Mouse (Mus musculus): ENCODE results near the gene Os9. TPM values are rescaled to one million over a fixed set of nuclear protein-coding genes. Genes with fewer than 3 reads are reported as not detected.

Gene Os9
- total and polyA plus RNA-seq, 3 experiments: 108 to 147 (median 127) TPM

DNA sequence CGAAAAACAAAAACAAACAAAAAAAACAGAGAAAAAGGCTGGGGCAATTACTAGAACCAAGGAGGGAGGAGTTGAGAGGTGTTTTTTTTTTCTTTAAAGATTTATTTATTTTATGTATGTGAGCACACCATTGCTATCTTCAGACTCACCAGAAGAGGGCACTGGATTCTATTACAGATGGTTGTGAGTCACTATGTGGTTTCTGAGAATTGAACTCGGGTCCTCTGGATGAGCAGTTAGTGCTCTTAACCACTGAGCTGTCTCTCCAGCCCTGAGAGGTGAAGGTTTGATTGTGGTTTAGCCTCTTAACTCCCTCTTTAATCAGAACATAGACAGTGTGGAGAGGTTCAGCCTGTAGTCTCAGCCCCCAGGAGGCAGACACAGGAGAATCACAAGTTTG lies 5.9 kb downstream of the Os9 start:
- no peak for DNase-seq

DNA sequence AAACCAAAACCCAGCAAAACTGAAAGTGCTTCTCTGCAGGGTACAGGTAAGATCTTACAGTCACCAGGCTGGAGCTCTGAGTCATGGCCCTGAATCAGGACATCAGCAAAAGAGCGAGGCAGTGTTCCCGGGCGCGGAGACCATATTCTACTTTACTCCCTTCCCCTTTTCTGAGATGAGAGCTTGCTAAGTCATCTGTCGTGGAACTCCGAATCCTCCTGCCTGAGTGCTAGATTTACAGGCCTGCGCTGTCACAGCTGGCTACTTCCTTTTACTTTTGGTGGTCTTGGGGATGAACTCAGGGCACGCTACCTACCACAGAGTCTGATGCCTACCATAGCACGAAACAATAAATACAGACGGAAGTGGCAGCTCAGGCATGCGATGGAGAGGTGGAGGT lies 6.5 kb downstream of the Os9 start:
- DNase-seq: no peak

GRCm38 (mm10) chr10:127111001-127111887 lies 9.7 kb downstream of the Os9 start:
- no peak for DNase-seq

GRCm38 (mm10) chr10:127108262-127108583 lies 12.7 kb downstream of the Os9 start:
- no peak for DNase-seq

DNA sequence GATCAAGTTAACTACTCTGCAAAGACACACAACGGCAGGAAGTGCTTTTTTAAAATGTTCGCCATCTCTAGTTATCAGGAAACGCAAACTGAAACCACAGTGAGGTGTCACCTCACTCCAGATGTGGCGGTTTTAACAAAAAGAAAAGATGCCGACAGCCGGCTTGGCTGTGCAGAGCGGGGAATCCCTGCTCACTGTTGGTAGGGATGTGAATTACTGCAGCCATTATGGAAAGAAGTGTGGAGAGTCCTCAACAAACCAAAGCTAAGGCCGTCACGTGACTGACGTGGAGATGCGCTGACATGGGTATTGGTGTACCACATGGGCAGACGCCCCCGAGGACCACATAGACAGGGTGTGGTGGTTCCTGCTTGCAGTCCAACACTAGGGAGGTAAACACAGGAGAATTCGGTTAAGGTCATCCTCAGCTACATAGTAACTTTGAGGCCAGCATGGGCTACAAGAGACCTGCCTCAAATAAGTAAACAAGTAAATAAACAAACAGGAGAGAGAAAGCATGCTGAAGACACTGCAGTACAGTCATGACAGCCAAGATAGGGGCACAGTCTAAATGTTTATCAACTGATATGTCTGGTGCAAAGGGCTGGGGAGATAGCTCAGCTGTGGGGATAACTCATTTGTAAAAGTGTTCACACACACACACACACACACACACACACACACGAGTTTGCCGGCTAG lies 13.2 kb downstream of the Os9 start:
- no peak for DNase-seq

DNA sequence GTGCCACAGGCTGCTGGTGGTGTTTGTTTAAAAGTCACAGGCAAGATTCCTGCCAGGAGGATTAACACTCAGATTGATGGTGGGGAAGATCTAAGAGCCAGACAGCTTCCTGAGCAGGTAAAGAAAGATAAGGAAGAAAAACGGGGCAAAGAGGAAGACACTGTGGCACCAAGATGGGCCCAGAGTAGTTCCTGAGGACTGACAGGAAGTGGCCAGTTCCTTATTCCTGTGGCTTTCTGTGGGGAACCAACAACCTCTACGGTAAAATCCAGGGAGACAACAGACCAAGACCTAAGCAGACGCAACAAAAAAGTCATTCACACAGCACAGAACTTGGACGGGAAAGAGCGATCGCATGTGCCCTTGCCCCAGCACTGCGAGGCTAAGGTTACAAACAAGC lies 17.3 kb downstream of the Os9 start:
- DNase-seq: no peak

- DNase-seq: no peak
Measured at GRCm38 (mm10) chr10:127101151-127101550, 19.8 kb downstream of the Os9 start.

DNA sequence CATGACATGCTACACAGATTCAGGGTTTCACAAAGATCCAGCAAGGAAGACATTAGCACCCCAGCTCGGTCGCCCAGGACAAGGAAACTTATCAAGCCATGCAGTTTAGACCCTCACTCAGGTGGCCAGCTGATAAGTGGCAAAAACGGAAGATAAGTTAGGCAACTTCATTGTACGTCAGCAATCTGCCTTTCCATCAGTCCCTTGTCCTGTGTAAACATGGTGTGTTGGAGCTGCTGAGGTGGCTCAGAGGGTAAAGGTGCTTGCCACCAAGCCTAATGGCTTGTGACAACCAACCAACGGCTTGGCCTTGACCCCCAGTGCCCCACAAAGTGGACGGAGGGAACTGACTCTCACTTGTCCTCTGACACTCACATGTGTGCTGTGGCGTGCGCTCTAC lies 20.5 kb downstream of the Os9 start:
- no peak for DNase-seq

GRCm38 (mm10) chr10:127099868-127100267 lies 21.1 kb downstream of the Os9 start:
- DNase-seq: no peak

DNA sequence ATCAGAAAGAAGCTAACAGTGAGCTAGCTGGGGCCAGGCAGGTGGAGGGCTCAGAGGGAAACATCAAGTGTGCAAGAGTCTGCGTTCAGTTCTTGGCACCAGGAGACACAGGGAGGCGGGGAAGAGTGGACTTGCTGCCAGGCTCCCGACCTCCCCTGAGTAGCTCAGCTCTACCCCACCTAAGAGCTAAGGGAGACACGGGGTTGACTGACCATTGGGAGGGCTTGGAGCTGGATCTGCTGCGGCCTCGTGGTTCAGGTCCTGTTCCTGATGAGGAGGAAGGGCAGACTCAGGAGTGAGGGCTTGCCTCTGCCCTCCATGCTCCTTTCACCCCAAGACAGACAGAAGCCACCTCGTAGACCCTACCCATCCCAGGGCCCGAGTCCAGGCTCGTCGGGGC lies 21.7 kb downstream of the Os9 start:
- DNase-seq: no peak

DNA sequence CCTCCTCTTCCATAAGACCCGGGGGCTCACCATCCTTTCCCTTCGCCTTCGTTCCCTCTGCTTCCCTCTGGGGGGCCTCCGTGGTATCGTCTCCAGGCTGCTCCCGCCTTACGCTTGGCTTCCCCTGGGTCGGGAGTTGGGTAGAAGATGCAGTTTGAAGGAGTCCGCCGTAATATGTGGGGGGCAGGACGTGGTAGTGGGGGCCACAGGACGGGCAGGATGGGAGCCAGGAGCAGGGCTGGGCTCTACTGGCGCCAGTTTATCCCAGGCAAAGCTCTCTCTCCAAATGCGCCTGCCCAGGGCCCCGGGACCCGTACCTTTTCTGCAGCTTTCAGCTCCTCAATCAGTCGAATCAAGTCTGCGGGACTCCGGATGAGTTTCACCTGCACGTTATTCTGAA lies 22.4 kb downstream of the Os9 start:
- no peak for DNase-seq

DNA sequence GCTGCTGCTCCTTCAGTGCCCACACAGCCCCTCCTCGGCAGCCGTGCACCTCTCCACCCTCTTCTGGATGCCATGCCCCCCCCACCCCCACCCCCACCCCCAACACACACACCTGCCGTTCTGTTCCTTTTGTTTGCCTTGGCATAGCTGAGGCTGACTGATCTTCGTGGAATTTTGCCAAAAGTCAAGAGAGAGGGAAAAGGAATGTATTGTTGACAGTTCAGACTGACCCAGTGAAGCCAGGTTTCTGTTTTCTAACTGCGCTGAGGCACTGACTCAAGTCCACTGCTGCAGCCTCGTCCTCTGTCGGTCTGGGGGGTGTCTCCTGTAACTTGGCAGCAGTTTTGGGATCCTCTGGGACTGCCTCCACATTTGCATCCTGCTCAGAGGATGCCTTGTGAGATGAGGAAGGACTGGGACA lies 26.5 kb downstream of the Os9 start:
- DNase-seq: no peak

DNA sequence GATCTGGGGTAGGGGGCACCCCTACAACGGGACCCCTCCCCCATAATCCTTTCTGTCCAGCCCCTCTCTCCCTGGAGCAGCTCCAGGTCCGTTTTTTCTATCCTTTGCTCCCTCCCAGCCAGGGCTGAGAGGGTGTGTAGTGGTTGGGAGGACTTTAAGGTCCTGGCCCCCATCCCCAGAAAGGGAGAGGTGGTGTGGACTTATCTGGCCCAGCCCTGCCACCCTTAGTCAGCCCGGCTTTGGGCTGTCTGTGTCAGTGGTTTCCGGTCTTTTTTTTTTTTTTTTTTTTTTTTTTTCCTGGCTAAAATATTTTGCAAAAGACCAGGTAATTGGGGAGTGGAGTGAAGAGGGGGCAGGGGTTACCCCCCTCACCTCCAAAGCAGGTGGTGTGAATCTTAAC lies 28.2 kb downstream of the Os9 start:
- DNase-seq: no peak

DNA sequence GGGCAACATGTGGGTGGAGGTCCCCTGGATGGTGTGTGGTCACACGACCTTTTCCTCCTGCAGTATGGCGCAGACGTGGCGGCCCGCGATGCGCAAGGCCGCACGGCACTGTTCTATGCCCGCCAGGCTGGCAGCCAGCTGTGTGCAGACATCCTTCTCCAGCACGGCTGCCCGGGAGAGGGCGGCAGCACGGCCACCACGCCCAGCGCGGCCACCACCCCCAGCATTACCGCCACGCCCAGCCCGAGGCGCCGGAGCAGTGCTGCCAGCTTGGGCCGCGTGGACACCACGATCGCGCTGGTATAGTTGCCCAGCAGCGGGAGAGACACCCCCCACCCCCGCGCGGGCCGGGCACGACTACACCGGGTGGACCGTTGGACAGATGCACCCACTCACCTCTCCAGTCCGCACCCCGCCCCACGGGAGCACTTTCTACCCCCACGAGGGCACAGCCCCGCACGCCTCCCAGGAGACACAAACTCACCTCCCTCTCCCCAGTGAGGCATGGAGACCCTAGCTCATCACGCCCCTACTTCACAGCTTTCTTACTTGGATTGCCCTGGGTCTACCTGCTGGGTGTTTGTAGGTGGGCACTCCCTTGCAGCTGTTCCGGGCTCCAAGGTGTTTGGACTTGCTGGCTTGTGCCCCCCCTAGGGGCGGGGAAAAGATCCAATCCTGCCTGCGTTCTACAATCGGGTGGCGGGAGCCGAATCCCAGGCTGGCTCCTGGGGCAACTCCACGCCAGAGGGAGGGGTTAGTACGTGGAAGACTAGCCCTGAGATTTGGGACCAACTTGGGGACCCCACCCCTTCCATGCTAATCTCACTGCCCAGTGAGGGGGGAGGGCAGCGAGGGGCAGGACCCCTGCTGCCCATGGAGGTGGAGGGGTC lies 29.2 kb downstream of the Os9 start:
- peak; percentile 75 for DNase-seq

DNA sequence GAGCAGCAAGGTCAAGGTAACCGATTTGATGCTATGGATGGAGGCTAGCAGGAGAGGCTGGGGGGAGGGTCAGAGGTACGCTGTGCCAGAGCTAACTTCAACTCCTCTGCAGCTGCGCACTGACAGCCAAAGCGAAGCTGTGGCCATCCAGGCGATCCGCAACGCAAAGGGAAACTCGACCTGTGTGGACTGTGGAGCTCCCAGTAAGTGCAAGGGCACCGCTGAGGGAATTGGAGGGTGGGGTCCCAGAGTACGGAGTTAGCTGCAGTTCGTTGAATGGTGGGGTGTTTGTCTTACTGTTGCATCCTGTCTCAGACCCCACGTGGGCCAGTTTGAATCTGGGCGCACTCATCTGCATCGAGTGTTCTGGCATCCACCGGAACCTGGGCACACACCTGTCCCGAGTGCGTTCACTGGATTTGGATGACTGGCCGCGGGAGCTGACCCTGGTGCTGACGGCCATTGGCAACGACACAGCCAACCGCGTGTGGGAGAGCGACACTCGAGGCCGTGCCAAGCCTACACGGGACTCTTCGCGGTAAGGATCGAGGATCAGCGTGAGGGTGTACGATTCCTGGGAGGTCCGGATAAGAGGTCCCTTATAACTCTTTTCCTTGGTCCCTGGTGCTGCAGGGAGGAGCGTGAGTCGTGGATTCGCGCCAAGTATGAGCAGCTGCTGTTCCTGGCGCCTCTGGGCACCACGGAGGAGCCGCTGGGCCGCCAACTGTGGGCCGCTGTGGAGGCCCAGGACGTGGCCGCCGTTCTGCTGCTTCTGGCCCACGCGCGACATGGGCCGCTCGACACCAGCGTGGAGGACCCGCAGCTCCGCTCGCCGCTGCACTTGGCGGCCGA lies 30.1 kb downstream of the Os9 start:
- peak; percentile 70 for DNase-seq

DNA sequence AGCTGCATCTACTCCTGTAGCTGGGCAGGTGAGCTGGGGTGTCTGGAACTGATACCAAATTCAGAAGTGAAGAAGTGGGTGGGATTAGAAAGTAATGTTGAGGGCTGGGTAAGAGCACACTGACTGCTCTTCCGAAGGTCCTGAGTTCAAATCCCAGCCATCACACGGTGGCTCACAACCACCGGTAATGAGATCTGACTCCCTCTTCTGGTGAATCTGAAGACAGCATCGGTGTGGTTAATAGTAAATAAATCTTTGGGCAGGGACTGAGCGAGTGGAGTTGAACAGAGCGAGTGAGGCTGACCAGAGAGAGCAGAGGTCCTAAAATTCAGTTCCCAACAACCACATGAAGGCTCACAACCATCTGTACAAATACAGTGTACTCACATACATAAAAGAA lies 35.3 kb downstream of the Os9 start:
- no peak for DNase-seq

GRCm38 (mm10) chr10:127085052-127085451 lies 35.9 kb downstream of the Os9 start:
- no peak for DNase-seq

DNA sequence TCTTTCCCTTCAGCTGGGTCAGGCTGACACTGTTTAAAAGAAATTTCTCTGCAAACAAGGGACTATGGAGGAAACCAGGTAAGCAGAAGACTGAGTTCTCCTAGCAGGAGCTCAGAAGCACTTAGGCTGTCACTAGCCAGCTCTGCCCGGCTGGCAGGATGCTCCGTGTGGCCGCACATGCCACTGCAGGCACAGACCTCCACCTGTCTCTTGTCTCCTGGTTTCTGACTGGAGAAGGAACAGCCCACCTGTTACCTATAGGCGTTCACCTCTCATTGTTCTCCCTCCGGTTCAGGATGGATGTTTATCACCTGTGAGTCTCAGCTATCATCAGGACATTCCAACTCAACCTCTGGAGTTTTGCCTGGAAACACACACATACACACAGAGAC lies 37.0 kb downstream of the Os9 start:
- no peak for DNase-seq

DNA sequence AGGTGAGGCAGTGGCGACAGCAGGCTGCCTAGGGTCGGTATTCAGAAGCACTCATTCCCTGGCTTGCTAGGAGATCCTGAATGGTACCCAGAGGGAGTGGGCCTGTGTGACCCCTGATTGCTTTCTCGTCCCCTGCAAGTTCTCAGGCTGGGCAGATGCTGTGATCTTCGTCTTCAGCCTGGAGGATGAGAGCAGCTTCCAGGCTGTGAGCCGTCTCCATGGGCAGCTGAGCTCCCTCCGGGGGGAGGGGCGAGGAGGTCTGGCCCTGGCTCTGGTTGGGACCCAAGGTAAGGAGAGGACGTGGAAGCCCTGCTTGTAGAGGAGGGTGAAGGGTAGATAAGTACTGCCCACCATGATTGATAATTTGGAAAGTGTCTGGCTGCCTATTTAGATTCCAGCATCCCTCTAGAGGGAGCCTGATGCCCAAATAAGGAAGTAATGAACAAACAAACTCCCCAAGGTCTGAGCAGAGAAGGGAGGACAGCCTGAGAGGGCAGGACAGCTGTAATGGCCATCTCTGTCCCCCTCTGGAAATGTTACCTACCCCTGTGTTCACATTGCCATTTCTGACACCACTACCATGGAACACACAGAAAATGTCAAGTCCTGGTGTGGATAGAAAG lies 37.5 kb downstream of the Os9 start:
- DNase-seq: no peak

DNA sequence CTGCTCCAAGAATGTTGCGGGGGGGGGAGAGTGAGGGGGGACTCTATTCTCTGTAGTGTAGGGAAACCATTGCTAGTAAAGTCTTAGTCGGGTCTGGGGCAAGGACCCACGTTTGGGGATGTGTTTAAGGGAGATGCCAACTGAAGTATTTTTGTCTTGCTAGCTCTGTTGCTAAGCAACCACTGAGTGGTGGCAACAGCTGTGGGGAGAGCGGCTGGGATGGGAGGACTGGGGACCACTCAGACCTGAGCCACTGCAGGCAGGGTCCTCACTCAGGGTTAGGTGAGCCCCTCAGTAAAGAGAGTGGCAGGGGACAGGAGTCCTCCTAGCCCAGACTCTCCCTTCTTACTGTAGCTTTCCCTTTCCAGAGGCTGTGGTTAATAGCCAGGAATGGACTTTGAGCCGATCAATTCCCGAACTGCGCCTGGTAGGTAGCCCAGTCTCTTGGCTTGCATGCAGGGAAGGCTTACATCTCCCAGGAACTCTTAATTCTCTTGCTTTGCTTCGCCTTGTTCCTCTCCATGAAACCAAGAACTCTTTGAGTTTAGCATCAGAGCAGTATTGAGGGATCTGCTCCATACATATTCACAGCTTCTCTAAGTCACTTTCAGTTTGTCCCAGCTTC lies 38.8 kb downstream of the Os9 start:
- DNase-seq: no peak
